Mouse (Mus musculus): Measurements from ENCODE around the gene Bicdl2.

Gene Bicdl2

GRCm38 (mm10) chr17:23717003-23717402 is 56.7 kb downstream of the Bicdl2 start:
- DNase-seq (ENCODE audit: extremely low spot score, low spot score), result no peak

Data from neural tube, embryonic 10.5 days (tissue).